ENCODE assay signal across 14 mouse cellular contexts in genomic region chr15:99677089-99677488, GRCm38 (mm10). TPM values are rescaled to one million over a fixed set of nuclear protein-coding genes. Genes with fewer than 3 reads are reported as not detected.
DNase-seq lines count a peak whose midpoint lies in the region; ATAC-seq lines count a peak whose summit lies in the region.
"Had no signal": no experiment of that assay in that cellular context is flagged by ENCODE, and none has a peak within 500 bp of the region (broad histone marks: within the 10 kb centered on the region; RNA-seq: fewer than 3 reads in every experiment).

No protein-coding gene starts in this region.

- peak overlapping the region; percentile 31; the same call in 1 of the 2 replicates for H3K9ac ChIP-seq in limb, embryonic 13.5 days

- no peak for ATAC-seq in limb, embryonic 13.5 days (ENCODE audit: low FRiP score, low read depth)
- no peak for ATAC-seq in erythroblast, adult 5-6 weeks (replicated peaks; ENCODE audit: low FRiP score, poor library complexity, severe bottlenecking)

- H3K27ac ChIP-seq in limb, embryonic 13.5 days: no peak overlapping the region
- H3K27ac ChIP-seq: left cerebral cortex, adult 2 months had no signal

- H3K36me3 ChIP-seq in limb, embryonic 13.5 days: no peaks in the 10 kb centered on the region

- no peaks in the 10 kb centered on the region for H3K9me3 ChIP-seq in limb, embryonic 13.5 days

- H3K4me3 ChIP-seq in limb, embryonic 13.5 days: no peak overlapping the region
- H3K4me3 ChIP-seq: left cerebral cortex, adult 2 months had no signal

- peak; percentile 61 to 66 for DNase-seq in cerebellum, postnatal 14 days
- no peak for DNase-seq in cerebellum, postnatal 25 days
- DNase-seq in right cerebral cortex, postnatal 14 days: peak; percentile 40
- no peak for DNase-seq in right cerebral cortex, postnatal 36 days (ENCODE audit: low spot score in 2 of 2)
- no peak for DNase-seq in gastrocnemius, postnatal 25 days
- DNase-seq in urinary bladder, adult 18-20 months (ENCODE audit: low spot score in 2 of 2): no peak
- DNase-seq: gastrocnemius, postnatal 36 days; kidney, adult 18-20 months; lung, postnatal 14 days had no signal

- peaks cover 22% of the 10 kb centered on the region for H3K27me3 ChIP-seq in limb, embryonic 13.5 days

- WGBS in limb, embryonic 13.5 days: 42% methylated on average over 8 of the region's 8 CpGs

- no peak overlapping the region for H3K4me2 ChIP-seq in limb, embryonic 13.5 days (replicated peaks)

- peaks cover 9% of the 10 kb centered on the region; the same call in 1 of the 2 replicates for H3K4me1 ChIP-seq in limb, embryonic 13.5 days

RNA-seq across cellular contexts. Expression of gene Asic1, which starts 6.9 kb away (rescaled TPM):
- 1.7 and 1.8 TPM in 2 replicates for polyA plus RNA-seq in limb, embryonic 13.5 days (2015; fragmentation: Nextera tagmentation; extraction: Ambion mirVana)
- under 1 TPM; 0.08 to 0.61 TPM for total RNA-seq in gastrocnemius, postnatal 25 days (2021)
- total RNA-seq in erythroblast, adult 5-6 weeks (2015; ENCODE audit: low replicate concordance): not detected in 2 replicates
- total RNA-seq in erythroblast, adult 5-6 weeks (2017; ENCODE audit: low replicate concordance): not detected in 2 replicates
- total RNA-seq: common myeloid progenitor, adult 5-6 weeks had no signal

RNA-seq across cellular contexts. Expression of gene Smarcd1, which starts 24.8 kb away (rescaled TPM):
- 54.0 and 58.7 TPM in 2 replicates for polyA plus RNA-seq in limb, embryonic 13.5 days (2015; fragmentation: Nextera tagmentation; extraction: Ambion mirVana)
- total RNA-seq in gastrocnemius, postnatal 25 days (2021): 1 to 10 TPM; 4.6 to 5.9 TPM
- total RNA-seq in erythroblast, adult 5-6 weeks (2015; ENCODE audit: low replicate concordance): 4.8 and 13.3 TPM in 2 replicates
- total RNA-seq in erythroblast, adult 5-6 weeks (2017; ENCODE audit: low replicate concordance): 3.9 and 14.8 TPM in 2 replicates

RNA-seq across cellular contexts. Expression of gene Racgap1, which starts 25.6 kb away (rescaled TPM):
- 114 and 121 TPM in 2 replicates for polyA plus RNA-seq in limb, embryonic 13.5 days (2015; fragmentation: Nextera tagmentation; extraction: Ambion mirVana)
- total RNA-seq in gastrocnemius, postnatal 25 days (2021): 1 to 10 TPM; 1.3 to 2.1 TPM
- total RNA-seq in erythroblast, adult 5-6 weeks (2015; ENCODE audit: low replicate concordance): 34.9 and 47.3 TPM in 2 replicates
- total RNA-seq in erythroblast, adult 5-6 weeks (2017; ENCODE audit: low replicate concordance): 39.6 and 46.4 TPM in 2 replicates

RNA-seq across cellular contexts. Expression of gene Gm17349, which starts 28.2 kb away (rescaled TPM):
- polyA plus RNA-seq in limb, embryonic 13.5 days (2015; fragmentation: Nextera tagmentation; extraction: Ambion mirVana): not detected in 2 replicates
- 1 to 10 TPM in 1 of 2 experiments, not detected in 1; 1.6 TPM for total RNA-seq in gastrocnemius, postnatal 25 days (2021)
- total RNA-seq in erythroblast, adult 5-6 weeks (2015; ENCODE audit: low replicate concordance): not detected in 2 replicates
- not detected in 2 replicates for total RNA-seq in erythroblast, adult 5-6 weeks (2017; ENCODE audit: low replicate concordance)
- total RNA-seq: common myeloid progenitor, adult 5-6 weeks; neutrophil, adult 5-6 weeks had no signal

RNA-seq across cellular contexts. Expression of gene Gpd1, which starts 40.2 kb away (rescaled TPM):
- polyA plus RNA-seq in limb, embryonic 13.5 days (2015; fragmentation: Nextera tagmentation; extraction: Ambion mirVana): 0.27 and 0.55 TPM in 2 replicates
- total RNA-seq in gastrocnemius, postnatal 25 days (2021): 100 to 1,000 TPM; 415 to 536 TPM
- 0.19 and 0.63 TPM in 2 replicates for total RNA-seq in erythroblast, adult 5-6 weeks (2015; ENCODE audit: low replicate concordance)
- total RNA-seq in erythroblast, adult 5-6 weeks (2017; ENCODE audit: low replicate concordance): 2.1 and 3.6 TPM in 2 replicates
- total RNA-seq: neutrophil, adult 5-6 weeks had no signal

Comparison
In these comparisons a context has a peak if more than half of its experiments do, and no peak if none do; other contexts are left out.
1. DNase-seq: peak in cerebellum, postnatal 14 days (2 of 2) and right cerebral cortex, postnatal 14 days (single experiment); none in cerebellum, postnatal 25 days (0 of 2), right cerebral cortex, postnatal 36 days (0 of 2), gastrocnemius, postnatal 25 days (single experiment) and urinary bladder, adult 18-20 months (0 of 2).
2. RNA of gene Racgap1, which starts 25.6 kb away (total RNA-seq): 34.9 to 47.3 TPM in erythroblast, adult 5-6 weeks; 1.3 to 2.1 TPM in gastrocnemius, postnatal 25 days; every median in the first group is over 10 times any median in the second.